Mouse (Mus musculus) neural tube, embryonic 15.5 days (tissue): ENCODE results near the gene Pck2. TPM values are rescaled to one million over a fixed set of nuclear protein-coding genes. Genes with fewer than 3 reads are reported as not detected.

Source experiments
- ATAC-seq: fragments of 200-750 bp; cut with Nextera tagmentation; 2 replicates; pipeline ENCODE4 v1.8.0; 2017; ENCODE audit warnings: mild to moderate bottlenecking, moderate TSS enrichment, moderate library complexity; ENCODE audit not compliant: low FRiP score
- H3K27ac ChIP-seq: fragments of 300-500 bp; sonication (generic); replicated peaks from 2 replicates; pipeline ENCODE4 v1.5.1; 2015; ENCODE audit warnings: mild to moderate bottlenecking, inconsistent platforms
- H3K27me3 ChIP-seq: fragments of 300-500 bp; sonication (generic); replicated peaks from 2 replicates; pipeline ENCODE4 v1.6.1; 2015; ENCODE audit warnings: inconsistent platforms
- H3K36me3 ChIP-seq: fragments of 300-500 bp; sonication (generic); 2 replicates; pipeline ENCODE4 v1.6.1; 2015; ENCODE audit warnings: inconsistent platforms
- H3K4me1 ChIP-seq: fragments of 300-500 bp; sonication (generic); 2 replicates; pipeline ENCODE4 v1.6.1; 2015; ENCODE audit warnings: inconsistent platforms
- H3K4me2 ChIP-seq: fragments of 300-500 bp; sonication (generic); 2 replicates; pipeline ENCODE4 v1.6.1; 2015; ENCODE audit warnings: inconsistent platforms, mild to moderate bottlenecking, moderate library complexity
- H3K4me3 ChIP-seq: fragments of 300-500 bp; sonication (generic); replicated peaks from 2 replicates; pipeline ENCODE4 v1.5.1; 2015; ENCODE audit warnings: mild to moderate bottlenecking, inconsistent platforms
- H3K9ac ChIP-seq: fragments of 300-500 bp; sonication (generic); replicated peaks from 2 replicates; pipeline ENCODE4 v1.6.1; 2015; ENCODE audit warnings: mild to moderate bottlenecking, inconsistent platforms
- H3K9me3 ChIP-seq: fragments of 300-500 bp; sonication (generic); replicated peaks from 2 replicates; pipeline ENCODE4 v1.6.1; 2016; ENCODE audit warnings: inconsistent platforms
- WGBS: fragments of 180-500 bp; shearing (Covaris S2); methylation state at CpG from one replicate; pipeline ENCODE4 v1.1.7; 2015; ENCODE audit warnings: mixed read lengths; 5-methylcytosine and 5-hydroxymethylcytosine counted together
- polyA plus RNA-seq: library from polyadenylated mRNA; unstranded; fragments of >200 nt; fragmentation: Nextera tagmentation; extraction: Ambion mirVana; gene quantifications from 2 replicates; pipeline ENCODE4 v1.2.1, GENCODE M21; 2015

Pck2 gene
- polyA plus RNA-seq, 1 experiment from 2014 or later = 30.5 TPM

DNA sequence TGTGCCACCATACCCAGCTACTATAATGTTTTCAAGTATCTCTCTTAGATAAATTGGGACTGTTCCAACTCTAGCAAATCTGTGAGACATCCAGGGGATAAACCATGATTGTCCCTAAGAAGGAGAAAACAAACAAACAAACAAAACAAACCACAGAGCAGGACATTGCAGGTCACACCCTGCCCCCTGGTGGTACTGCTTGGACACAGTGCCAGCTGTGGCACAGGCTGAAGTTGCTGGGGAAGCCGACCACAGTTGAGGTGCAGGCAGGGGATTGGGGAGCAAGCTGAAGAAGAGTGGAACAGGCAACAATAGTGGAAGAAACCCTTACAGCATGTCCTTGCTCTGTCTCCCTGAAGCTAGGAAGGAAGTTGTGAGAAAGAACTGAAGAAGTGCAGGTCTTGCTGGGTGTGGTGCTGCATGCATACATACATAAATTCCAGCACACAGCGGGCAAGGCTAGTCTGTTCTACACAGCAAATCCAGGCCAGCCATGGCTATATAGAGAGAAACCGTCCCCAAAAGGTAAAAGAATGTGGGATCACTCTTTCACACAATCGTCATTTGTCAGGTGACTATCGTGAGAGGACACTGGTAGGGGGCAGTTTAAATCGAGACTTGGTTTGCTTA, 3.8 kb upstream of the Pck2 start:
- 53% methylated on average over 6 of the region's 6 CpGs for WGBS
- Histone ChIP-seq H3K36me3 (no peaks in the 10 kb centered on the region), H3K4me3 (no peak overlapping the region)

DNA sequence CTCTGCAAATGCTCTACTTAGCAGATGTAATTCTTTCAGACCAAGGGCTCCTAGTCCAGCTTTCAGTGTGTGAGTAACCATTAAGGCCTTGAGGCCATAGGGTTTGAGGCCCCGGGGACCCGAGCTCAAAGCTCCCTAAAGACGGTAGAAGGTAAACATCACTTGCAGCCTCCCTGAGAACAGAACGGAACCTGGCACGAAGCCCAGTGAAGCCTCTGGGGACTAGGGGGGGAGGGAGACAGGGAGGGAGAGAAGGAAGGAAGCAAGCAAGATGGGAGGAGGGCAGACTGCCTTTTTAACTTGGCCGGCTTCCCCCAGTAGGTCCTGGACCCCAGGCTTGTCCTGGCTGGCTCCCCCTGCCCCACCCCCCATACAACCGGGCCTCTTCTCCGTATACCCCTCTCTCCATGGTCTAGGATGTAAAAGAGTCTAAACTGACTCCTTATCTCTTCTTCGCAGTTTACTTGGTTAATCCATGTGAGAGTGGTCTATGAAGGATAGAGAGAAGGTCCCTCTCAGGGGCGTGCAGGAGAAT, 788 bp downstream of the Pck2 start:
- Histone ChIP-seq H3K36me3 (peaks cover 22% of the 10 kb centered on the region), H3K27me3 (0 out of 2 replicates have a peak, but pooled peaks cover 2% of the 10 kb centered on the region), H3K4me2 (peak overlapping the region; percentile 80), H3K27ac (peak overlapping the region; percentile 93), H3K4me1 (peaks cover 32% of the 10 kb centered on the region), H3K9me3 (no peaks in the 10 kb centered on the region), H3K9ac (peak overlapping the region; percentile 76), H3K4me3 (peak overlapping the region; percentile 59)
- peak; percentile 62 for ATAC-seq
- WGBS = 7% methylated on average over 10 of the region's 10 CpGs

More for the DNA sequence above, 3.8 kb upstream of the Pck2 start:
- Histone ChIP-seq H3K9me3 (no peaks in the 10 kb centered on the region), H3K4me2 (no peak overlapping the region), H3K9ac (no peak overlapping the region), H3K4me1 (peaks cover 18% of the 10 kb centered on the region), H3K27me3 (0 out of 2 replicates have a peak, but pooled peaks cover 2% of the 10 kb centered on the region), H3K27ac (no peak overlapping the region)
- no peak for ATAC-seq

DNA sequence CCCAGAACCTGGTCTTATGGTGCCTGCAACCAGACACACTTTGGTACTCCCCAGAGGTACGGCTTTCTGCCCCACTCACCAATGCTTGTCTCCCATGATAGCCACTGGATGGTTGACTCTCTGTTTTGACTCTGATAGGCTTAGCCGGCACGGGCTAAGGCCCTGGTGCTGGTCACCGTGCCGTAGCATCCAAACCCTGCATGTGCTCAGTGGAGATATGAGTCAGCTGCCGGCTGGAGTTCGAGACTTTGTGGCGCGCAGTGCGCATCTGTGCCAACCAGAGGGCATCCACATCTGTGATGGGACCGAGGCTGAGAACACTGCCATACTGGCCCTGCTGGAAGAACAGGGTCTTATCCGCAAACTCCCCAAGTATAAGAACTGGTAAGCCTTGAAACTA, 2.2 kb downstream of the Pck2 start:
- Histone ChIP-seq H3K4me3 (no peak overlapping the region), H3K4me1 (peaks cover 32% of the 10 kb centered on the region), H3K4me2 (no peak overlapping the region), H3K9me3 (no peaks in the 10 kb centered on the region), H3K27ac (no peak overlapping the region), H3K9ac (no peak overlapping the region), H3K27me3 (0 out of 2 replicates have a peak, but pooled peaks cover under 1% of the 10 kb centered on the region), H3K36me3 (peaks cover 25% of the 10 kb centered on the region)
- ATAC-seq = no peak
- WGBS = 98% methylated on average over 12 of the region's 12 CpGs

DNA sequence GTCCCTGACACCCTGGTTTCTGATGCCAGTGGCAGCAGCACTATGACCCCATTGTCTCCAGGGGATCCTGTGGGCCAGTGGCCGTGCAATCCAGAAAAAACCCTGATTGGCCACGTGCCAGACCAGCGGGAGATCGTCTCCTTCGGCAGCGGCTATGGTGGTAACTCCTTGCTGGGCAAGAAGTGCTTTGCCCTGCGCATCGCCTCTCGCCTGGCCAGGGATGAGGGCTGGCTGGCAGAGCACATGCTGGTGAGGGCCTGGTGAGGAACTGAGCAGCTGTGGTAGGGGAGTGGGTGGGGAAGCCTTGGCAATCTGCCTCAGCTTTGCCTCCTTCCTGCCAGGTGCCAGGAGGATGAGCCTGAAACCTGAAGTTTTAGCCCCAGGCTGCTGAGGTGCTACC, 4.3 kb downstream of the Pck2 start:
- Histone ChIP-seq H3K4me3 (no peak overlapping the region), H3K27me3 (no peaks in the 10 kb centered on the region), H3K4me1 (peaks cover 32% of the 10 kb centered on the region), H3K9ac (no peak overlapping the region), H3K36me3 (peaks cover 45% of the 10 kb centered on the region), H3K4me2 (no peak overlapping the region), H3K27ac (no peak overlapping the region), H3K9me3 (no peaks in the 10 kb centered on the region)
- WGBS = 60% methylated on average over 9 of the region's 9 CpGs
- no peak for ATAC-seq

DNA sequence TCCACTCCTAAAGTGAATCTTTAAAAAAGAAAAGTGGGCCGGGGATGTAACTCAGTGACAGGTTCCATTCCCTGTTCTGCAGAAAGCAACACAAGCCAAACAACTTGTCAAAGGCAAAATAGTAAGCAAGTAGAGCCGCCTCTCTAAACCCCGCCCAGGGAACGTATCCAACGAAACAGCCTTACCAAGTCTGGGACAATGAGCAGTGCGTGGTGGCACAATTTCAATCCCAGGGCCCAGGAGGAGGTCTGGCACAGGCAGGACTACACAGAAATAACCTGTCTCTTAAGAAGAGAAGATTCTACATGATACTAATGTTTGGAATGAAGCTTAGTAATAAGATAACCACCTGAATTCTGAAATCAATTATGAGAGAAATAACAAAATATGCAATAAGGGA, 10.1 kb downstream of the Pck2 start:
- Histone ChIP-seq H3K9me3 (no peaks in the 10 kb centered on the region), H3K4me2 (no peak overlapping the region), H3K4me3 (no peak overlapping the region), H3K36me3 (peaks cover 28% of the 10 kb centered on the region), H3K9ac (no peak overlapping the region), H3K27ac (no peak overlapping the region), H3K27me3 (no peaks in the 10 kb centered on the region), H3K4me1 (no peaks in the 10 kb centered on the region)
- WGBS = 83% methylated on average over 6 of the region's 6 CpGs
- no peak for ATAC-seq

DNA sequence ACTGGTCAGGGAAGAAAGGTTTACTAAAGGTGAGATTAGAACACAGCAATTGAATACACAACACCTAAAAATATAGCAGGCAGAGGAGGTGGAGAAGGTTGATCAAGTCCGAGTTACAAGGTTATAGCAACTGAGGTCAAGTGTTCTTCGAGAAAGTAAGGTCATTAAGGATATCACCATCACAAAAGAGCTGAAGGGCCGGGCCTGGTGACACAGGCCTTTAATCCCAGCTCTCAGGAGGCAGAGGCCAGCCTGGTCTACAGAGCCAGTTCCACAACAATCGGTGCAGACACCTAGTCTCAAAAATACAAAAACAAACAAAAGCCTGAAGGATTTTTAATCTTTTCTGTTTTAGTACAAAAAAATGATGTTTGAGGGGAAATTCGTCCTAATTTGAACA, 11.3 kb downstream of the Pck2 start:
- 58% methylated on average over 5 of the region's 5 CpGs for WGBS
- no peaks in the 10 kb centered on the region for H3K4me1 ChIP-seq
- no peak overlapping the region for H3K27ac ChIP-seq
- no peak overlapping the region for H3K4me3 ChIP-seq
- no peaks in the 10 kb centered on the region for H3K27me3 ChIP-seq
- no peak overlapping the region for H3K4me2 ChIP-seq
- peaks cover 24% of the 10 kb centered on the region for H3K36me3 ChIP-seq
- no peaks in the 10 kb centered on the region for H3K9me3 ChIP-seq
- ATAC-seq = no peak
- no peak overlapping the region for H3K9ac ChIP-seq

DNA sequence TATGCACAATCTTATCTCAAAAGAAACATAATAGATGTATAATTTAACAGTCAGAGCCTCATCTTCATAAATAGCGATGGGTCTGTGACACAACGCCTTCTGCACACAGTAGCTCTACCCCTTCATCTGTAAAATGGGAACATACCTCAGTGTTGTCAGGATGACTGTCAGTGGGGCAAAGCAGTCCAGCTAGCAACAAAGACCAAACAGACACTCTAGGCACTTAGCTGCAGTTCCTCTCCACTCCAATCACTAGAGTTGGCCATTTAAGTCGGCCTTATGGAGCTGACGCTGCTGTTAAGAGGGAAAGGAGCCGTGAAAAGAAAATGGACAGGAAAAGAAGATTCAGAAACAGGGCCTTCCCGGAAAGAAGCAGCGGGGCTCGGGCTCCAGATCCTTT, 11.7 kb downstream of the Pck2 start:
- Histone ChIP-seq H3K9ac (no peak overlapping the region), H3K9me3 (no peaks in the 10 kb centered on the region), H3K36me3 (peaks cover 24% of the 10 kb centered on the region), H3K4me1 (no peaks in the 10 kb centered on the region), H3K4me2 (no peak overlapping the region), H3K27ac (no peak overlapping the region), H3K27me3 (no peaks in the 10 kb centered on the region), H3K4me3 (no peak overlapping the region)
- no peak for ATAC-seq
- WGBS = 96% methylated on average over 8 of the region's 8 CpGs

DNA sequence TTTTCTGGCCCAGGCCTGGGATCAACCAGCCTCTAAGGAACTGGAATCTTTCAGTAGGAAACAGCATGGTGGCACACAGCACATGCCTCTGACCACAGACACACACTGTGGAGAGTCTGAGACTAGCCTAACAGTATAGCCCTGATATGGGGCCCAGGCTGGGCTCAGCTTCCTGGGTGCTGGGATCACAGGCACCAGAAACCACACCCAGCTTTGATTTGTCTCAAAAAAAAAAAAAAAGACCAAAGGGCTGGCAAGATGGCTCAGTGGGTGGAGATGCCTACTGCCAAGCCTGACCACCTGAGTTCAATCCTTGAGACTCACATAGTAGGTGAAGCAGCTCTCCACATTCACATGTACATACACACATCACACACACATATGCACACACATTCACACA, 14.6 kb downstream of the Pck2 start:
- H3K4me2 ChIP-seq = no peak overlapping the region
- H3K9ac ChIP-seq = no peak overlapping the region
- no peak for ATAC-seq
- no peak overlapping the region for H3K27ac ChIP-seq
- no peaks in the 10 kb centered on the region for H3K9me3 ChIP-seq
- H3K4me1 ChIP-seq = peaks cover 3% of the 10 kb centered on the region
- no peaks in the 10 kb centered on the region for H3K27me3 ChIP-seq
- no peak overlapping the region for H3K4me3 ChIP-seq
- no peaks in the 10 kb centered on the region; the same call in 1 of the 2 replicates for H3K36me3 ChIP-seq

DNA sequence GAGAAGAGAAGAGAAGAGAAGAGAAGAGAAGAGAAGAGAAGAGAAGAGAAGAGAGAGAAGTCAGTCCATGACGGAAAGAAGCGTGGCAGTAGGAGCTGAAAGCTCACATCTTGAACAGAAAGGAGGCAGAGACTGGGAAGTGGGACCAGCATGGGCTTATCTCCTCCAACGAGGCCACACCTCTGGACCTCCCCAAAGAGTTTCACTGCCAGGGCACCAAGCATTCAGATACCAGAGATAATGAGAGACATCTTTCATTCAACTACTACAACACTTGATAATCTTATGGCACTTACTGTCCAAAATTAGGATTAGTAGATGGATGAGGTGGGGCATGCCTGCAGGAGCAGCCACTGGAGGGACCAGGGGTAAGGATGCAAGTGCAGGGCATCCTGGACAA, 15.7 kb downstream of the Pck2 start:
- H3K4me2 ChIP-seq = no peak overlapping the region
- peaks cover 3% of the 10 kb centered on the region for H3K4me1 ChIP-seq
- H3K27ac ChIP-seq = no peak overlapping the region
- 89% methylated on average over 3 of the region's 3 CpGs for WGBS
- H3K4me3 ChIP-seq = no peak overlapping the region
- ATAC-seq = no peak
- no peak overlapping the region for H3K9ac ChIP-seq
- no peaks in the 10 kb centered on the region for H3K36me3 ChIP-seq
- H3K9me3 ChIP-seq = no peaks in the 10 kb centered on the region
- H3K27me3 ChIP-seq = no peaks in the 10 kb centered on the region

DNA sequence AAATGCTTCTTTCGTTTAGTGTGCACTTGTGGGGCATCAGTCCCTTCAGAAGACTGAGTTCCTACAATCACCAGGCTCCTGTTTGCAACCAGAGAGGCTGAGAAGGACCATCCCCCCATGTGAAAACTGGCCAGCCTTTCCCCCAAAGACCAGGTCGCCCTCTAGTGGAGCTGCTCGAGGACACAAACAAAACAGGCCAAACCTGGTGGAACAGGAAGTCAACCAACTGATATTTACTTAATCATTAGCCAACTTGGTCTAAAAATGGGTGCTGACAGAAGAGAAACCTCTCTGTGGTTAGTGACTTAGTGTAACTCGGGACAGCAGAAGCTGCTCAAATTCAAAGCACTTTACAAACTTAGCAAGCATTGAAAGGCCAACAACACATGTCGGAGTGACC, 16.9 kb downstream of the Pck2 start:
- no peak overlapping the region for H3K27ac ChIP-seq
- no peak for ATAC-seq
- H3K4me3 ChIP-seq = no peak overlapping the region
- WGBS = 28% methylated on average over 5 of the region's 5 CpGs
- H3K4me2 ChIP-seq = no peak overlapping the region
- H3K9me3 ChIP-seq = no peaks in the 10 kb centered on the region
- H3K9ac ChIP-seq = no peak overlapping the region
- no peaks in the 10 kb centered on the region for H3K36me3 ChIP-seq
- no peaks in the 10 kb centered on the region for H3K27me3 ChIP-seq
- H3K4me1 ChIP-seq = peaks cover 15% of the 10 kb centered on the region

DNA sequence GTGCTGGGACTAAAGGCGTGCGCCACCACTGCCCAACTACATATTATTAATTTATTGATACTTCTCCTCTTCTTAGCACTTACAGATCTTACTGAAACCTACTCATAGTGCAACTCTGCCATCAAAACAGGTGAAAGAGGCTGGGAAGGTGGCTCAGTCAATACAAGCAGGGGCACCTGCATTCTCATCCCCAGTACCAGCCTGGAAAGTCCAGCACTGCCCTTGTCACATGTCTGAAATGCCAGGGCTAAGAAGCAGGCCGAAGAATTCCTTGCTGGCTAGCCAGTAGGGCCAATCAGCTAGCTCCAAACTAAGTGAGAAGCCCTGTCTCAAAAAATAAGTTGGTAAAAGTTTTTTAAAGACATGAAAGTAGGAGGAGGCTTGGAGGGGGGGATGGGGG, 17.5 kb downstream of the Pck2 start:
- WGBS = 92% methylated on average over 3 of the region's 3 CpGs
- no peak for ATAC-seq
- Histone ChIP-seq H3K9me3 (no peaks in the 10 kb centered on the region), H3K4me2 (no peak overlapping the region), H3K27ac (no peak overlapping the region), H3K4me1 (peaks cover 21% of the 10 kb centered on the region), H3K36me3 (no peaks in the 10 kb centered on the region), H3K4me3 (no peak overlapping the region), H3K9ac (no peak overlapping the region), H3K27me3 (no peaks in the 10 kb centered on the region)

DNA sequence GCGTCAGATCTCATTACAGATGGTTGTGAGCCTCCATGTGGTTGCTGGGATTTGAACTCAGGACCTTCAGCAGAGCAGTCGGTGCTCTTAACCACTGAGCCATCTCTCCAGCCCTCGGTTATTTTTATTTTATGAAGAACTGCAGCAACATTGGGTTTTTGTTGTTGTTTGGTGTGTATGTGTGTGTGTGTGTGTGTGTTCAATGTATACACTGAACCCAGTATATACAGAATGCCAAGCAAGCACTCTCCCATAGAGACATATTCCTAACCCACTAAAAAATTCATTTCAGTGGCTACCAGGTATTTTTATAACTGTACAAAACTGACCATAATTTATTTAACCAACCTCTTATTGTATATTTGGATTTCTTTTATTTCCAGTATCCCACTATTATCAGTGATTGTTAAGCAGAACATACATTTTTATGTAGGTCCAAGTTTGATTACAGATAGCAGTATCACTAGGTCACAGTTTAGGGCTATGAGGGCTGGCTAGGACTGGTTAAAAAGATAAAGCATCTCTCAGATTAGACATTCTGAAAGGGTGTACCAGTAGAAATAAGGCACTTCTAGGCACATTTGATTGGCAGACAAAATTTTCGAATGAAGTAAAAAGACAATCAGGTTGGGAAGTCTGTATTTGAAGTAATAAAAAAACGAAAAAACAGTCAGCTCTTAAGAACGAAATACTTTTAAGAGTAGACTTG, 18.8 kb downstream of the Pck2 start:
- Histone ChIP-seq H3K27ac (no peak overlapping the region), H3K4me2 (peak overlapping the region; percentile 86), H3K27me3 (no peaks in the 10 kb centered on the region), H3K4me1 (peaks cover 25% of the 10 kb centered on the region), H3K4me3 (peak overlapping the region; percentile 63), H3K9ac (peak overlapping the region; percentile 70), H3K9me3 (no peaks in the 10 kb centered on the region), H3K36me3 (peaks cover 5% of the 10 kb centered on the region)
- ATAC-seq = no peak
- WGBS = 62% methylated on average over 6 of the region's 6 CpGs
